Mouse (Mus musculus): ENCODE measurements around the gene Wbp2. TPM values are rescaled to one million over a fixed set of nuclear protein-coding genes. Genes with fewer than 3 reads are reported as not detected.

The Wbp2 gene
- polyA plus RNA-seq, 1 experiment, result 669 TPM

- no peak for TF ChIP-seq GATA1 (IDR thresholded peaks at IDR 0.05; ENCODE audit: low read length)
These were observed 5.7 kb downstream of the Wbp2 start for GRCm38 (mm10) chr11:116081081-116081480.

- TF ChIP-seq GATA1 (IDR thresholded peaks at IDR 0.05; ENCODE audit: low read length), result no peak
These were observed 7.3 kb downstream of the Wbp2 start for GRCm38 (mm10) chr11:116079511-116079910.

GRCm38 (mm10) chr11:116078676-116079320 lies 8.0 kb downstream of the Wbp2 start:
- TF ChIP-seq GATA1 (IDR thresholded peaks at IDR 0.05; ENCODE audit: low read length), result no peak

- no peak for TF ChIP-seq GATA1 (IDR thresholded peaks at IDR 0.05; ENCODE audit: low read length)
These were observed 8.6 kb downstream of the Wbp2 start for GRCm38 (mm10) chr11:116078221-116078620.

GRCm38 (mm10) chr11:116077446-116078204 lies 9.2 kb downstream of the Wbp2 start, which contains the start of gene Unc13d:
Gene Unc13d, minus strand, starts transcription at chr11:116077961.
- TF ChIP-seq GATA1 (IDR thresholded peaks at IDR 0.05; ENCODE audit: low read length), result peak; percentile 4

GRCm38 (mm10) chr11:116076836-116077235 lies 10.0 kb downstream of the Wbp2 start:
- TF ChIP-seq GATA1 (IDR thresholded peaks at IDR 0.05; ENCODE audit: low read length), result peak; percentile 2

- TF ChIP-seq GATA1 (IDR thresholded peaks at IDR 0.05; ENCODE audit: low read length), result no peak
These were observed 10.6 kb downstream of the Wbp2 start for GRCm38 (mm10) chr11:116076266-116076540.

- peak; percentile 11 for TF ChIP-seq GATA1 (IDR thresholded peaks at IDR 0.05; ENCODE audit: low read length)
These were observed 11.1 kb downstream of the Wbp2 start for GRCm38 (mm10) chr11:116075539-116076265.

GRCm38 (mm10) chr11:116074436-116074991 lies 12.3 kb downstream of the Wbp2 start:
- no peak for TF ChIP-seq GATA1 (IDR thresholded peaks at IDR 0.05; ENCODE audit: low read length)

- no peak for TF ChIP-seq GATA1 (IDR thresholded peaks at IDR 0.05; ENCODE audit: low read length)
These were observed 14.2 kb downstream of the Wbp2 start for GRCm38 (mm10) chr11:116072608-116073007.

GRCm38 (mm10) chr11:116071510-116071909 lies 15.3 kb downstream of the Wbp2 start:
- no peak for TF ChIP-seq GATA1 (IDR thresholded peaks at IDR 0.05; ENCODE audit: low read length)

GRCm38 (mm10) chr11:116065345-116065744 lies 21.4 kb downstream of the Wbp2 start:
- TF ChIP-seq GATA1 (IDR thresholded peaks at IDR 0.05; ENCODE audit: low read length), result no peak

GRCm38 (mm10) chr11:116064187-116064867 lies 22.5 kb downstream of the Wbp2 start:
- no peak for TF ChIP-seq GATA1 (IDR thresholded peaks at IDR 0.05; ENCODE audit: low read length)

- TF ChIP-seq GATA1 (IDR thresholded peaks at IDR 0.05; ENCODE audit: low read length), result no peak
These were observed 23.2 kb downstream of the Wbp2 start for GRCm38 (mm10) chr11:116063562-116063961.

- TF ChIP-seq GATA1 (IDR thresholded peaks at IDR 0.05; ENCODE audit: low read length), result no peak
These were observed 24.3 kb downstream of the Wbp2 start for GRCm38 (mm10) chr11:116062521-116062920.

Measured in G1E-ER4 (cell line).